Mouse (Mus musculus) lung, embryonic 15.5 days (tissue): Measurements from ENCODE around the gene Mrpl44. TPM values are rescaled to one million over a fixed set of nuclear protein-coding genes. Genes with fewer than 3 reads are reported as not detected.

Experiments used
- ATAC-seq: fragments of 200-750 bp; cut with Nextera tagmentation; 2 replicates; pipeline ENCODE4 v1.8.0; 2017; ENCODE audit warnings: moderate number of reproducible peaks, borderline replicate concordance; ENCODE audit not compliant: low FRiP score, low TSS enrichment; ENCODE audit errors: extremely low read depth
- H3K27ac ChIP-seq: fragments of 300-500 bp; sonication (generic); 2 replicates; pipeline ENCODE4 v1.5.1; 2015; ENCODE audit warnings: moderate library complexity, mild to moderate bottlenecking, inconsistent platforms
- H3K27me3 ChIP-seq: fragments of 300-500 bp; sonication (generic); 2 replicates; pipeline ENCODE4 v1.6.1; 2015; ENCODE audit warnings: inconsistent platforms
- H3K36me3 ChIP-seq: fragments of 300-500 bp; sonication (generic); 2 replicates; pipeline ENCODE4 v1.6.1; 2015; ENCODE audit warnings: inconsistent platforms
- H3K4me1 ChIP-seq: fragments of 300-500 bp; sonication (generic); 2 replicates; pipeline ENCODE4 v1.6.1; 2015; ENCODE audit warnings: inconsistent platforms
- H3K4me2 ChIP-seq: fragments of 300-500 bp; sonication (generic); 2 replicates; pipeline ENCODE4 v1.6.1; 2015; ENCODE audit warnings: inconsistent platforms, mild to moderate bottlenecking, moderate library complexity
- H3K4me3 ChIP-seq: fragments of 300-500 bp; sonication (generic); 2 replicates; pipeline ENCODE4 v1.5.1; 2015; ENCODE audit warnings: mild to moderate bottlenecking, inconsistent platforms
- H3K9ac ChIP-seq: fragments of 300-500 bp; sonication (generic); 2 replicates; pipeline ENCODE4 v1.6.1; 2015; ENCODE audit warnings: inconsistent platforms
- H3K9me3 ChIP-seq: fragments of 300-500 bp; sonication (generic); 2 replicates; pipeline ENCODE4 v1.6.1; 2016; ENCODE audit warnings: inconsistent platforms
- WGBS: fragments of 180-500 bp; shearing (Covaris S2); methylation state at CpG from one replicate; pipeline ENCODE4 v1.1.7; 2015; 5-methylcytosine and 5-hydroxymethylcytosine counted together
- polyA plus RNA-seq: library from polyadenylated mRNA; unstranded; fragments of >200 nt; fragmentation: Nextera tagmentation; extraction: Ambion mirVana; gene quantifications from 2 replicates; pipeline ENCODE4 v1.2.1, GENCODE M21; 2015

Mrpl44 gene
- polyA plus RNA-seq, 1 experiment from 2014 or later: 59.2 TPM

GRCm38 (mm10) chr1:79753456-79753855 lies 22.4 kb upstream of the Mrpl44 start:
- no peak overlapping the region for H3K9ac ChIP-seq
- no peak overlapping the region for H3K4me3 ChIP-seq
- no peaks in the 10 kb centered on the region for H3K27me3 ChIP-seq
- H3K27ac ChIP-seq: no peak overlapping the region
- H3K4me2 ChIP-seq: no peak overlapping the region
- H3K9me3 ChIP-seq: no peaks in the 10 kb centered on the region
- peaks cover 14% of the 10 kb centered on the region for H3K4me1 ChIP-seq
- no peaks in the 10 kb centered on the region for H3K36me3 ChIP-seq
- 84% methylated on average over 3 of the region's 3 CpGs for WGBS
- ATAC-seq: 0 out of 2 replicates have a peak, but pooled peaks have one; percentile 49

GRCm38 (mm10) chr1:79754936-79755335 lies 20.9 kb upstream of the Mrpl44 start:
- Histone ChIP-seq H3K4me1 (peaks cover 18% of the 10 kb centered on the region), H3K27me3 (no peaks in the 10 kb centered on the region), H3K9ac (no peak overlapping the region), H3K9me3 (no peaks in the 10 kb centered on the region), H3K27ac (no peak overlapping the region), H3K36me3 (no peaks in the 10 kb centered on the region), H3K4me2 (no peak overlapping the region), H3K4me3 (no peak overlapping the region)
- 88% methylated on average over 3 of the region's 3 CpGs for WGBS
- ATAC-seq: no peak

GRCm38 (mm10) chr1:79755376-79755775 lies 20.4 kb upstream of the Mrpl44 start:
- Histone ChIP-seq H3K9ac (no peak overlapping the region), H3K27me3 (no peaks in the 10 kb centered on the region), H3K27ac (no peak overlapping the region), H3K9me3 (no peaks in the 10 kb centered on the region), H3K4me1 (peaks cover 19% of the 10 kb centered on the region), H3K4me3 (no peak overlapping the region), H3K4me2 (no peak overlapping the region), H3K36me3 (no peaks in the 10 kb centered on the region)
- WGBS: 45% methylated on average over 2 of the region's 2 CpGs
- ATAC-seq: no peak

GRCm38 (mm10) chr1:79756417-79756816 lies 19.4 kb upstream of the Mrpl44 start:
- Histone ChIP-seq H3K4me3 (no peak overlapping the region), H3K36me3 (no peaks in the 10 kb centered on the region), H3K27me3 (no peaks in the 10 kb centered on the region), H3K9me3 (no peaks in the 10 kb centered on the region), H3K9ac (no peak overlapping the region), H3K4me2 (no peak overlapping the region), H3K4me1 (peaks cover 26% of the 10 kb centered on the region), H3K27ac (peak overlapping the region; percentile 56)
- no peak for ATAC-seq
- 82% methylated on average over 5 of the region's 5 CpGs for WGBS

GRCm38 (mm10) chr1:79757161-79757560 lies 18.7 kb upstream of the Mrpl44 start:
- Histone ChIP-seq H3K4me2 (no peak overlapping the region), H3K4me1 (peaks cover 25% of the 10 kb centered on the region), H3K36me3 (no peaks in the 10 kb centered on the region), H3K9me3 (no peaks in the 10 kb centered on the region), H3K27me3 (no peaks in the 10 kb centered on the region), H3K9ac (no peak overlapping the region), H3K27ac (peak overlapping the region; percentile 56), H3K4me3 (no peak overlapping the region)
- 44% methylated on average over 7 of the region's 7 CpGs for WGBS
- no peak for ATAC-seq

- Histone ChIP-seq H3K4me3 (no peak overlapping the region), H3K27ac (peak overlapping the region; percentile 56; the same call in 1 of the 2 replicates), H3K9ac (no peak overlapping the region), H3K27me3 (no peaks in the 10 kb centered on the region), H3K4me2 (no peak overlapping the region), H3K4me1 (peaks cover 24% of the 10 kb centered on the region), H3K36me3 (no peaks in the 10 kb centered on the region), H3K9me3 (no peaks in the 10 kb centered on the region)
- WGBS: 56% methylated on average over 4 of the region's 4 CpGs
- ATAC-seq: no peak
Measured at GRCm38 (mm10) chr1:79757597-79757996, 18.2 kb upstream of the Mrpl44 start.

GRCm38 (mm10) chr1:79759006-79759405 lies 16.8 kb upstream of the Mrpl44 start:
- no peak for ATAC-seq
- Histone ChIP-seq H3K27me3 (no peaks in the 10 kb centered on the region), H3K4me1 (peaks cover 24% of the 10 kb centered on the region), H3K9ac (no peak overlapping the region), H3K27ac (no peak overlapping the region), H3K36me3 (no peaks in the 10 kb centered on the region), H3K4me2 (no peak overlapping the region), H3K4me3 (no peak overlapping the region), H3K9me3 (no peaks in the 10 kb centered on the region)
- 40% methylated on average over 2 of the region's 2 CpGs for WGBS

- WGBS: 60% methylated on average over 5 of the region's 5 CpGs
- H3K27ac ChIP-seq: no peak overlapping the region
- H3K36me3 ChIP-seq: no peaks in the 10 kb centered on the region
- H3K4me3 ChIP-seq: no peak overlapping the region
- peaks cover 24% of the 10 kb centered on the region for H3K4me1 ChIP-seq
- no peak overlapping the region for H3K9ac ChIP-seq
- H3K9me3 ChIP-seq: no peaks in the 10 kb centered on the region
- H3K4me2 ChIP-seq: peak overlapping the region; percentile 27; the same call in 1 of the 2 replicates
- H3K27me3 ChIP-seq: no peaks in the 10 kb centered on the region
- no peak for ATAC-seq
Measured at GRCm38 (mm10) chr1:79759436-79759972, 16.3 kb upstream of the Mrpl44 start.

GRCm38 (mm10) chr1:79760656-79761055 lies 15.2 kb upstream of the Mrpl44 start:
- WGBS: 7% methylated on average over 11 of the region's 11 CpGs
- Histone ChIP-seq H3K4me3 (peak overlapping the region; percentile 92), H3K9ac (peak overlapping the region; percentile 93), H3K27me3 (no peaks in the 10 kb centered on the region), H3K27ac (no peak overlapping the region), H3K36me3 (no peaks in the 10 kb centered on the region), H3K4me1 (peaks cover 24% of the 10 kb centered on the region), H3K9me3 (no peaks in the 10 kb centered on the region), H3K4me2 (peak overlapping the region; percentile 92)
- peak; percentile 11; the same call in 1 of the 2 replicates for ATAC-seq

GRCm38 (mm10) chr1:79761106-79761916 lies 14.5 kb upstream of the Mrpl44 start:
- H3K36me3 ChIP-seq: no peaks in the 10 kb centered on the region
- H3K27me3 ChIP-seq: no peaks in the 10 kb centered on the region
- H3K4me2 ChIP-seq: peak overlapping the region; percentile 92
- H3K9me3 ChIP-seq: no peaks in the 10 kb centered on the region
- peak overlapping the region; percentile 93 for H3K9ac ChIP-seq
- peaks cover 24% of the 10 kb centered on the region for H3K4me1 ChIP-seq
- peak; percentile 96 for ATAC-seq
- WGBS: under 1% methylated on average over 65 of the region's 65 CpGs
- no peak overlapping the region for H3K27ac ChIP-seq
- H3K4me3 ChIP-seq: peak overlapping the region; percentile 92

- Histone ChIP-seq H3K4me2 (peak overlapping the region; percentile 92), H3K36me3 (no peaks in the 10 kb centered on the region), H3K27me3 (no peaks in the 10 kb centered on the region), H3K4me1 (peaks cover 23% of the 10 kb centered on the region), H3K4me3 (peak overlapping the region; percentile 92), H3K9me3 (no peaks in the 10 kb centered on the region), H3K27ac (no peak overlapping the region), H3K9ac (no peak overlapping the region)
- under 1% methylated on average over 6 of the region's 6 CpGs for WGBS
- ATAC-seq: peak; percentile 17; the same call in 1 of the 2 replicates
Measured at GRCm38 (mm10) chr1:79761917-79762271, 13.9 kb upstream of the Mrpl44 start.
